Mouse (Mus musculus) spleen, embryonic (tissue): ENCODE measurements around the gene Robo2.
"Not testable (repeated sequence)": the region's sequence is repeated elsewhere in the genome, so short reads cannot be mapped to it uniquely, and the experiment has no call there.

Source experiments
- CTCF ChIA-PET: fragments of 350-600 bp; sonication (Branson Sonifier 250); formaldehyde crosslinking; loops from one replicate; lab custom pipeline; 2022; lab: Charles Lee

The Robo2 gene

DNA sequence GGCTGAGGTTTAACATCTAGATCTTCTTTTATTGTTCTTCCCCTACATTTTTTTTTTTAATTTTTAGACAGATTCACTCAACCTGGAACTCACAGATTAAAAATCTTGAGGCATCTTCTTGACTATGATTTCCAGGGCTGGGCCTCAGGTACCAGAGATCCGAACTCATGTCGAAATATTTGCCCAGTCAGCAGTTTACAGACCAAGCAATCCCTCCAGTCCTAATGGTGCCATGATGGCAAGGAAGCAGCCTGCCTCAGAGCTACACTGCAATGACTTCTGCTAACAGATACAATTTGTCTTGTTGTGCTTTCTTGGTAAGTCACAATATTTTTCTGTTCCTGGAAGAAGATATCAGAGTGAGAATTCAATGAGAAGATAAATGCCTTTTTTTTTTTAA is 327.4 kb downstream of the Robo2 start:
- CTCF ChIA-PET: no interaction called here

DNA sequence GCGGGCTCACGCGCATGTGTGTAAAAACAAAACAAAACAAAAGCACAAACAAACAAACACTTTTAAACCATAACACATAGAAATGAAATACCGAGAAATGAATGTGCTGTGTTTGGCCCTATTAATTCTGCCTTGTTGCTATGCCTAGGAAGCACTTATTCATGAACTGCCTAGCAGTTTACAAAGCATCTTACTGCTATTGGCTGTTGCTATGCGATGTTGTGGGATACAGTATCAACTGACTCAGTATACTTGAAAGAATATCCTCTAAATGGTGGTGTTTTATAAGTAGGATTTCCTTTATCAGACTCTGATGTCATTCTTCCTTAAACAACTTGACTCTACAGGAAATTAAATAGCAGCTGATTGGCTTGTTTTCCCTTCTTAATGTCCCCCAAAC is 339.0 kb downstream of the Robo2 start:
- CTCF ChIA-PET: no interaction called here

GRCm38 (mm10) chr16:74070628-74071027 is 341.0 kb downstream of the Robo2 start:
- CTCF ChIA-PET: no interaction called here

- CTCF ChIA-PET: interaction anchor here (1.2 kb wide), 1 partner anchor 14 kb away, joined by 3 read pairs; no protein-coding TSS in a partner anchor
Observed at GRCm38 (mm10) chr16:74065958-74066357, 345.7 kb downstream of the Robo2 start.

GRCm38 (mm10) chr16:74061951-74062350 is 349.7 kb downstream of the Robo2 start:
- CTCF ChIA-PET: no interaction called here

DNA sequence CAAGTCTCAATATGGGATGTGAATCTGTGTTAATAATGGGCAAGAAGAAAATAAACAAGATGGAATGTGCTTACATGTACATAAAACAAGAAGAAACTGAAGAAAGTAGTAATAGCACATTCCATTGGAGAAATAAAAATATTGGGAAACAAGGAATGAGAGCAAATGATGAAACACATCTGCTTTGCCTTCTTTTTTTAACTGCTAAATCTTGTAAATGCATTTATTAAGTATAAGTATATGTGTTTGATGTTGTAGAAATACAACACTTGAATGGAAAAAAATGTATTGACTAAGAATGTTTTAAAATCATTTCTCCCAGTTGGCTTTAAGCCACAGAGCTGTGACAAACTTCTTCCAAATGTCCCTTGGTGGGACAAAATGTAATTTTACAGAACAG is 350.1 kb downstream of the Robo2 start:
- CTCF ChIA-PET: no interaction called here

DNA sequence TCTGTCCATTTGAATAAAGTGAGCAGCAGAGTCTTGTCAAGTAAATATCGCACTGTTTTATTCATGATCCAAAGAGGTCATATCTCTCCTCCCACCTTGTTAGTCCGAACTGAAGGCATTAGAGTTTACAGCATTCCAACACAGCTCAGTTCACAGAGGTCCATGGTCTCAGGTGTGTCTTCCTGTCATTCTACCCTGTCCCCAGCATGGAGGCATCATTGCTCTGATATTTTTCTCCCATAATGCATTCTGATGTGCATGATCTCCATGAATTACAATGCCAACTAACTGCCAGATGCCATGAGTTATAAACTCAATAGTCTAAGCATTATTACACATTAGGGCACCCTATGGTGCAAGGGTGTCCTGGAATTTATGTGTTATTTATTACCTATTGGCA is 354.7 kb downstream of the Robo2 start:
- CTCF ChIA-PET: no interaction called here

DNA sequence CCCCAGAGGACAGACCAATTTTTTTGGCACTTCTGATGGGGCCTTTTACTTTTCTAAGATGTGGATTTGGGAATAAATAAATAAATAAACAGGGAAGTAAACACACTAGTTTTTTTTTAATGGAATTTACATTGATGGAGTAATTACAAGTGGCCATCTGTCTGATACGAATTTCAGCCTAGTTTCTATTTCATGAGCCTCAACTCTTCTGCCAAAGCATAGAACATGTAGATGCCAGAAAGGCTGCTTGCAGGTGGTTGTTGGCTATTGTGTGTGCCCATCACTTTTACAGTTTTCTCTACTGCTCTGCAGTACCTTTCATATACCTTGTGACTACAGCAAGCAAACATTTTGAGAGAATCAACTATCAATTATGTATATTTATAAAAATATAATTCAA is 355.4 kb downstream of the Robo2 start:
- CTCF ChIA-PET: no interaction called here

DNA sequence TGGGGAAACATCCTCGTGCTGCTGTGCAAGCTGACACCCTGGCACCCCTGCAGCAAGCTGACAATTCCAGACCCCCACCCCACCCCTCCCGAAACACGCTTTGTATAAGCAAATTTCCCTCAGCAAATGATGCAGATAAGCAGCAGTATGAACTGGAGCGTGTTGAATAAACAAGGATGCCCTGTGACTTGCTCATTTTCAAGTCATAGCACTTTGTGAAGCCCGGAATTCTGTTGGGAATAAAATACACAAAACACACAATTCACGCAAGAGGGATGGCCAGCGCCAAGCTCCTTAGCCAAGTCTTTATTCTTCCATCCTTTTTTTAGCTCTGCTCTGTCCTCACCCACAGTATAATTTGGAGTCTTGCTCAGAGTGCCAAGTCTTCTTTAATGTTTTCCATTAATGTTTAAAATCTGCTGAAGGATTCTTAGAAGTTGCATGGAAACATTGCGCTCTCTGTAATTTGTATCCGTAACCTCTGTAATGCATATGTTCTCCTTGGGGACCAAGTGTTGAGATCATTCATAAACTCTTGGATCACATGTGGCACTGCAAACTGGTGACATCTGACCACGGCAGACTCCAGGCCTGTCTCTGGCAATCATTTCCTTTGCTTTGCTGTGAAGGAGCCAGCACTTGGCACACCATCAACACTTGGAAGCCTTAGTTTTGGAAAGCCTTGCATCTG is 356.4 kb downstream of the Robo2 start:
- CTCF ChIA-PET: interaction anchor here (0.8 kb wide), 1 partner anchor 1546 kb away, joined by 6 read pairs; no protein-coding TSS in a partner anchor

- CTCF ChIA-PET: no interaction called here
Observed at GRCm38 (mm10) chr16:74049467-74049866, 362.2 kb downstream of the Robo2 start.

GRCm38 (mm10) chr16:74048980-74049379 is 362.6 kb downstream of the Robo2 start:
- CTCF ChIA-PET: no interaction called here

GRCm38 (mm10) chr16:74047232-74047631 is 364.4 kb downstream of the Robo2 start:
- CTCF ChIA-PET: no interaction called here

- CTCF ChIA-PET: not testable (repeated sequence)
Observed at GRCm38 (mm10) chr16:74040797-74041196, 370.8 kb downstream of the Robo2 start.

GRCm38 (mm10) chr16:74027822-74028221 is 383.8 kb downstream of the Robo2 start:
- CTCF ChIA-PET: no interaction called here

DNA sequence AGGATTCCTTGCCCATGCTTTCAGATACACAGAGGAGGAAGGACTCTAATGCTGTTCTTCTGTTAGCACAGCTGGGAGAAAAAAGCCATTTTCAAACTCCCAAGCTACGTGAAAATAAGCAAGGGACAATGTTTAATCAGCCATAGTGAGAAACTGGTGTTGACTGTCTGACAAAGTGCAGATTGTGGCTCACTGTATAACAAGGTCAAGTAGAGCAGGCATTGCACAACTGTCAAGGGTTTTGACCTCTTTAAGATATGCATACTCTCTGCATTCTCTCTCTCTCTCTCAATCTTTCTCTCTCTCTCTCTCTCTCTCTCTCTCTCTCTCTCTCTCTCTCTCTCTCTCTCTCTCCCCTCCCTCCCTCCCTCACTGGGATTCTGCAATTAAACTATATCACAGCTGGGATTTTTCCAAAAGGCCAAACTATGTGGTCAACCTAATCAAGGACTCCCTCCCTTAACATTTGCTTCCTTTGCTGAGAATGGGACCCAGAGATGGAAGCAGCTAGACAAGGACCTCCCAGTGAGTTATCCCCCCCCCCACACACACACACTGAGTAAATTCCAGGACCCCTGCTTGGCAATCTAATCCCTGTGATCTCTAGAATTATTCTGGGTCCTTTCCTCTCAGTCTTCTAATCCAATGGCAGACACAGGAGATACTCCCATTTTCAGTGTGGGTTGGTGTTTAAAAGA is 389.2 kb downstream of the Robo2 start:
- CTCF ChIA-PET: no interaction called here

GRCm38 (mm10) chr16:74005767-74006166 is 405.9 kb downstream of the Robo2 start:
- CTCF ChIA-PET: no interaction called here

GRCm38 (mm10) chr16:74001331-74001730 is 410.3 kb downstream of the Robo2 start:
- CTCF ChIA-PET: no interaction called here

GRCm38 (mm10) chr16:73991212-73991611 is 420.4 kb downstream of the Robo2 start:
- CTCF ChIA-PET: no interaction called here

GRCm38 (mm10) chr16:73969573-73969972 is 442.1 kb downstream of the Robo2 start:
- CTCF ChIA-PET: no interaction called here

- CTCF ChIA-PET: no interaction called here
Observed at GRCm38 (mm10) chr16:73964366-73964926, 447.2 kb downstream of the Robo2 start.

- CTCF ChIA-PET: no interaction called here
Observed at GRCm38 (mm10) chr16:73959479-73959970, 452.1 kb downstream of the Robo2 start.

- CTCF ChIA-PET: no interaction called here
Observed at GRCm38 (mm10) chr16:73958524-73958846, 453.1 kb downstream of the Robo2 start.
